Mouse (Mus musculus): ENCODE data around the gene Dhps.

- TF ChIP-seq GATA1 (IDR thresholded peaks at IDR 0.05; ENCODE audit: borderline replicate concordance, low read length) (no peak), FLI1 (IDR thresholded peaks at IDR 0.05; ENCODE audit: low read length) (no peak)
Measured at GRCm38 (mm10) chr8:85065213-85065612, 6.3 kb upstream of the Dhps start.

Data from megakaryocyte, embryonic 14.5 days (primary cell).